In genomic region chr11:99150889-99151288, GRCm38 (mm10) we compare ENCODE assay signal across 22 mouse cellular contexts. TPM values are rescaled to one million over a fixed set of nuclear protein-coding genes. Genes with fewer than 3 reads are reported as not detected.
A peak's percentile ranks its signal among the peaks of the same experiment; 100 is the strongest.
DNase-seq lines count a peak whose midpoint lies in the region; ATAC-seq and TF ChIP-seq lines count a peak whose summit lies in the region.
"Had no signal": no experiment of that assay in that cellular context is flagged by ENCODE, and none has a peak within 500 bp of the region (broad histone marks: within the 10 kb centered on the region; RNA-seq: fewer than 3 reads in every experiment).

No protein-coding gene starts in this region.

- H3K4me2 ChIP-seq in midbrain, embryonic 11.5 days: no peak overlapping the region
- no peak overlapping the region for H3K4me2 ChIP-seq in midbrain, embryonic 15.5 days
- H3K4me2 ChIP-seq in myocyte (ENCODE audit: low read depth): peak overlapping the region; percentile 12
- no peak overlapping the region for H3K4me2 ChIP-seq in forebrain, embryonic 15.5 days (replicated peaks)
- H3K4me2 ChIP-seq: embryonic facial prominence, embryonic 15.5 days; hindbrain, embryonic 12.5 days had no signal

- H3K9me3 ChIP-seq in midbrain, embryonic 11.5 days (ENCODE audit: control insufficient read depth, low read length): no peaks in the 10 kb centered on the region
- no peaks in the 10 kb centered on the region for H3K9me3 ChIP-seq in midbrain, embryonic 15.5 days
- no peaks in the 10 kb centered on the region for H3K9me3 ChIP-seq in forebrain, embryonic 15.5 days
- H3K9me3 ChIP-seq: embryonic facial prominence, embryonic 15.5 days; hindbrain, embryonic 12.5 days had no signal

- H3K27ac ChIP-seq in midbrain, embryonic 11.5 days (ENCODE audit: low read depth, low read length): no peak overlapping the region
- H3K27ac ChIP-seq in midbrain, embryonic 15.5 days: no peak overlapping the region
- H3K27ac ChIP-seq in forebrain, embryonic 15.5 days (replicated peaks): no peak overlapping the region
- H3K27ac ChIP-seq: gastrocnemius, adult 2 months; hindbrain, embryonic 12.5 days had no signal

- no peak for ATAC-seq in CD4-positive, CD25-positive, alpha-beta regulatory T cell, adult 4 months
- no peak for ATAC-seq in midbrain, embryonic 11.5 days (ENCODE audit: low FRiP score)
- ATAC-seq in midbrain, embryonic 15.5 days (replicated peaks): no peak
- no peak for ATAC-seq in forebrain, embryonic 15.5 days (replicated peaks)
- ATAC-seq: forebrain, postnatal 0 days; Patski had no signal

- H3ac ChIP-seq in myocyte (ENCODE audit: control insufficient read depth, insufficient read length): no peak overlapping the region

- H3K36me3 ChIP-seq in midbrain, embryonic 11.5 days (ENCODE audit: control insufficient read depth, insufficient read depth, low read length): no peaks in the 10 kb centered on the region
- no peaks in the 10 kb centered on the region for H3K36me3 ChIP-seq in midbrain, embryonic 15.5 days (replicated peaks)
- H3K36me3 ChIP-seq in myocyte (ENCODE audit: control insufficient read depth, insufficient read depth): no peaks in the 10 kb centered on the region
- no peaks in the 10 kb centered on the region for H3K36me3 ChIP-seq in forebrain, embryonic 15.5 days
- H3K36me3 ChIP-seq: embryonic facial prominence, embryonic 15.5 days; hindbrain, embryonic 12.5 days had no signal

- peaks cover 17% of the 10 kb centered on the region for H3K4me1 ChIP-seq in midbrain, embryonic 11.5 days (ENCODE audit: control insufficient read depth, insufficient read depth, low read length)
- H3K4me1 ChIP-seq in midbrain, embryonic 15.5 days: peaks cover 13% of the 10 kb centered on the region
- H3K4me1 ChIP-seq in forebrain, embryonic 15.5 days: peaks cover 29% of the 10 kb centered on the region

- H3K4me3 ChIP-seq in midbrain, embryonic 11.5 days (ENCODE audit: low read depth, low read length): no peak overlapping the region
- H3K4me3 ChIP-seq in midbrain, embryonic 15.5 days: no peak overlapping the region
- H3K4me3 ChIP-seq in myocyte: no peak overlapping the region
- H3K4me3 ChIP-seq in forebrain, embryonic 15.5 days: no peak overlapping the region
- H3K4me3 ChIP-seq: embryonic facial prominence, embryonic 15.5 days; erythroblast, embryonic 14.5 days; gastrocnemius, adult 2 months; hindbrain, embryonic 12.5 days had no signal

- peak; percentile 39 for DNase-seq in CD4-positive, CD25-positive, alpha-beta regulatory T cell, adult 2 months (ENCODE audit: low read depth, low spot score)
- DNase-seq in midbrain, embryonic 11.5 days (ENCODE audit: low spot score, missing footprints): peak; percentile 69
- peak; percentile 41 for DNase-seq in MN1 (ENCODE audit: low spot score)
- DNase-seq in frontal cortex, postnatal 10 days (ENCODE audit: low spot score in 2 of 2): no peak
- DNase-seq: adrenal gland, adult 2 months; adrenal gland, postnatal 36 days; cerebellum, adult 2 months; cerebellum, postnatal 10 days; forebrain, postnatal 0 days; gastrocnemius, adult 2 months; gastrocnemius, postnatal 25 days; heart, postnatal 10 days; heart, postnatal 4 days had no signal

- H3K27me3 ChIP-seq in midbrain, embryonic 11.5 days (ENCODE audit: control insufficient read depth, insufficient read depth, low read length): no peaks in the 10 kb centered on the region
- no peaks in the 10 kb centered on the region for H3K27me3 ChIP-seq in midbrain, embryonic 15.5 days (replicated peaks)
- H3K27me3 ChIP-seq in myocyte (ENCODE audit: control insufficient read depth, insufficient read depth, insufficient read length): peaks cover 7% of the 10 kb centered on the region
- no peaks in the 10 kb centered on the region for H3K27me3 ChIP-seq in forebrain, embryonic 15.5 days
- H3K27me3 ChIP-seq: embryonic facial prominence, embryonic 15.5 days had no signal

- TF ChIP-seq POLR2A in myocyte (IDR thresholded peaks at IDR 0.05; ENCODE audit: insufficient read length, low read depth): peak; percentile 18

- no peak overlapping the region for H3K9ac ChIP-seq in midbrain, embryonic 11.5 days (ENCODE audit: low read length)
- H3K9ac ChIP-seq in midbrain, embryonic 15.5 days: no peak overlapping the region
- no peak overlapping the region for H3K9ac ChIP-seq in forebrain, embryonic 15.5 days (replicated peaks)
- H3K9ac ChIP-seq: embryonic facial prominence, embryonic 15.5 days; forebrain, postnatal 0 days; hindbrain, embryonic 12.5 days had no signal

- 66% methylated on average over 7 of the region's 7 CpGs for WGBS in midbrain, embryonic 11.5 days
- 59% methylated on average over 7 of the region's 7 CpGs for WGBS in midbrain, embryonic 15.5 days
- 64% methylated on average over 7 of the region's 7 CpGs for WGBS in forebrain, embryonic 15.5 days

- no peaks in the 10 kb centered on the region for H3K79me2 ChIP-seq in myocyte (ENCODE audit: control insufficient read depth, insufficient read depth)

TF ChIP-seq in myocyte, 11 proteins besides CTCF, POLR2A, EP300 and RAD21:
- peak; percentile 82; the same call in 1 of the 2 replicates for TF ChIP-seq CEBPB (IDR thresholded peaks at IDR 0.05; ENCODE audit: insufficient read depth, poor library complexity, severe bottlenecking)
- peak in 2 of 3 experiments; percentile 2 to 14 for TF ChIP-seq MYOG (IDR thresholded peaks at IDR 0.05; ENCODE audit: control insufficient read depth in 1 of 3, insufficient read depth in 1 of 3, insufficient read length in 2 of 3, low read depth in 2 of 3)
- no peak for TF ChIP-seq SRF (IDR thresholded peaks at IDR 0.05; ENCODE audit: control insufficient read depth, insufficient read length, low read depth)
- TF ChIP-seq MAX (IDR thresholded peaks at IDR 0.05; ENCODE audit: low read depth): no peak

RNA-seq across cellular contexts. Expression of gene Ccr7, which starts 4.0 kb away (rescaled TPM):
- 100 to 1,000 TPM; 277 to 361 TPM for polyA plus RNA-seq in CD4-positive, CD25-positive, alpha-beta regulatory T cell, adult 4 months (2017; shearing (Covaris generic))
- 0.41 TPM in 1 of 2 replicates, not detected in the other for polyA plus RNA-seq in midbrain, embryonic 11.5 days (2014; fragmentation: Nextera tagmentation; extraction: Ambion mirVana)
- 0.09 TPM in 1 of 2 replicates, not detected in the other for polyA plus RNA-seq in midbrain, embryonic 15.5 days (2015; fragmentation: Nextera tagmentation; extraction: Ambion mirVana)
- polyA plus RNA-seq in myocyte (2012; fragmentation: generic; extraction: Trizol): 0.38 TPM
- not detected in 2 replicates for polyA plus RNA-seq in forebrain, embryonic 15.5 days (2015; fragmentation: Nextera tagmentation; extraction: Ambion mirVana)
- polyA plus RNA-seq: erythroblast, embryonic 14.5 days; hindbrain, embryonic 16.5 days had no signal

Comparison
In these comparisons a context has a peak if more than half of its experiments do, and no peak if none do; other contexts are left out.
1. DNase-seq: peak in CD4-positive, CD25-positive, alpha-beta regulatory T cell, adult 2 months (single experiment), midbrain, embryonic 11.5 days (single experiment) and MN1 (single experiment); none in frontal cortex, postnatal 10 days (0 of 2).
2. RNA of gene Ccr7, which starts 4.0 kb away (polyA plus RNA-seq): 277 to 361 TPM in CD4-positive, CD25-positive, alpha-beta regulatory T cell, adult 4 months; 0.38 TPM in myocyte (single experiment), 0.41 TPM in midbrain, embryonic 11.5 days, 0.09 TPM in midbrain, embryonic 15.5 days and not detected in forebrain, embryonic 15.5 days; every median in the first group is over 100 times any median in the second.